Mouse (Mus musculus) embryonic facial prominence, embryonic 14.5 days (tissue): Measurements from ENCODE around the gene Adcy5. TPM values are rescaled to one million over a fixed set of nuclear protein-coding genes. Genes with fewer than 3 reads are reported as not detected.
A peak's percentile ranks its signal among the peaks of the same experiment; 100 is the strongest.

Experiments
- ATAC-seq: fragments of 200-750 bp; cut with Nextera tagmentation; 2 replicates; pipeline ENCODE4 v1.8.0; 2017; ENCODE audit warnings: low read depth, moderate number of reproducible peaks, moderate TSS enrichment
- DNase-seq: peaks from one replicate; pipeline ENCODE4 v3.0.0-alpha.2; 2015; ENCODE audit warnings: low spot score
- H3K27ac ChIP-seq: fragments of 300-500 bp; sonication (generic); replicated peaks from 2 replicates; pipeline ENCODE4 v1.5.1; 2014; ENCODE audit warnings: low read depth, mild to moderate bottlenecking, low read length, moderate library complexity
- H3K27me3 ChIP-seq: fragments of 300-500 bp; sonication (generic); replicated peaks from 2 replicates; pipeline ENCODE4 v1.6.1; 2014; ENCODE audit warnings: low read length; ENCODE audit not compliant: control insufficient read depth, insufficient read depth
- H3K36me3 ChIP-seq: fragments of 300-500 bp; sonication (generic); 2 replicates; pipeline ENCODE4 v1.6.1; 2014; ENCODE audit warnings: low read length, mixed read lengths; ENCODE audit not compliant: control insufficient read depth, insufficient read depth
- H3K4me1 ChIP-seq: fragments of 300-500 bp; sonication (generic); 2 replicates; pipeline ENCODE4 v1.6.1; 2014; ENCODE audit warnings: antibody characterized with exemption, low read length; ENCODE audit not compliant: control insufficient read depth, insufficient read depth
- H3K4me2 ChIP-seq: fragments of 300-500 bp; sonication (generic); 2 replicates; pipeline ENCODE4 v1.6.1; 2014; ENCODE audit warnings: low read depth, mild to moderate bottlenecking, low read length, moderate library complexity, mixed read lengths
- H3K4me3 ChIP-seq: fragments of 300-500 bp; sonication (generic); 2 replicates; pipeline ENCODE4 v1.5.1; 2014; ENCODE audit warnings: low read depth, mild to moderate bottlenecking, low read length
- H3K9ac ChIP-seq: fragments of 300-500 bp; sonication (generic); 2 replicates; pipeline ENCODE4 v1.6.1; 2014; ENCODE audit warnings: low read depth, mild to moderate bottlenecking, low read length, moderate library complexity, mixed read lengths
- H3K9me3 ChIP-seq: fragments of 300-500 bp; sonication (generic); 2 replicates; pipeline ENCODE4 v1.6.1; 2016; ENCODE audit warnings: low read length; ENCODE audit not compliant: control insufficient read depth
- WGBS: fragments of 180-500 bp; shearing (Covaris S2); extraction: QIAGEN DNeasy Blood & Tissue Kit; methylation state at CpG from one replicate; pipeline ENCODE4 v1.1.7; 2014; 5-methylcytosine and 5-hydroxymethylcytosine counted together
- polyA plus RNA-seq: library from polyadenylated mRNA; unstranded; fragments of >200 nt; fragmentation: Nextera tagmentation; extraction: Ambion mirVana; gene quantifications from 2 replicates; pipeline ENCODE4 v1.2.1, GENCODE M21; 2014

Adcy5 gene
- polyA plus RNA-seq, 1 experiment from 2014 or later = 3.1 TPM

DNA sequence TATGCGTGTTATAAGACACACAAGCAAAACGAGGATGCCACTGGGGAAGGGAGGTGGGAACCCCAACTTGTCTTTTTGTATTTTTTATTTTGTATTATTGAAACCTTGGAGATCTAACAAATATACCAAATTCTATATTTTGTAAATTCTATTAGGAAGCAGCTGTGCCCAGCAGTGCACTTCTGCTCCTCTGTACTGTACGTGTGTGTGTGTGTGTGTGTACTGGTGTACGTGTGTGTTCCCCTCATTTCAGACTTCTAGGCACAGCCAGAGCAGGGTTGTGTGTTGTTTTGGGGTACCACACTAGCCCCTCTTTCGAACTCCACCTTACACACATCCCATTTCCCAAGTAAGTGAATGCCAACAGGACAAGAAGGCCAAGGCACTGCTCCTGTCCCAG lies 149.7 kb downstream of the Adcy5 start:
- Histone ChIP-seq H3K9ac (no peak overlapping the region), H3K4me3 (no peak overlapping the region), H3K27me3 (no peaks in the 10 kb centered on the region), H3K4me2 (no peak overlapping the region), H3K4me1 (no peaks in the 10 kb centered on the region), H3K9me3 (no peaks in the 10 kb centered on the region), H3K36me3 (peaks cover 21% of the 10 kb centered on the region; the same call in 1 of the 2 replicates), H3K27ac (no peak overlapping the region)
- DNase-seq (no peak), ATAC-seq (no peak)
- WGBS = 88% methylated on average over 5 of the region's 5 CpGs

DNA sequence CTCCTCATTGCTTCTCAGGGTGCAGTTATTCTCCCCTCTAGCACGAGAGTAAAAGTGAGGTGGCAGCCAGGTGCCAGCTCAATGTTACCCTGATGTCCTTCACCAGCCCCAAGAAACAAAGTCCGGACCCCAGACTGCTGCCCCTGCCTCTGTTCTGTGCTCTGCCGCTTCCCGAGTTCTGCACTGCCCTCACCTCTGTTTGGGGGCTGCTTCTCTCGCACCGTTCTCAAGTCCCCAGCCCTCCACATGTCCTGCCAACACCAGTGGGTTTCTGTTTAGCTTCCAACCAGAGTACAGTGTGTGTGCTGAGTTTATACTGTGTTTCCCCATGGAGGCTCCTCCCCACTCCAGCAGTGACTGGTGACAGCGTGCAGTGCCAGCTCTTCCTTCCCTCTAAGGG lies 150.5 kb downstream of the Adcy5 start:
- 81% methylated on average over 7 of the region's 7 CpGs for WGBS
- ATAC-seq = no peak
- Histone ChIP-seq H3K9ac (no peak overlapping the region), H3K9me3 (no peaks in the 10 kb centered on the region), H3K36me3 (peaks cover 21% of the 10 kb centered on the region; the same call in 1 of the 2 replicates), H3K27ac (no peak overlapping the region), H3K27me3 (no peaks in the 10 kb centered on the region), H3K4me2 (no peak overlapping the region), H3K4me1 (no peaks in the 10 kb centered on the region), H3K4me3 (no peak overlapping the region)
- no peak for DNase-seq

DNA sequence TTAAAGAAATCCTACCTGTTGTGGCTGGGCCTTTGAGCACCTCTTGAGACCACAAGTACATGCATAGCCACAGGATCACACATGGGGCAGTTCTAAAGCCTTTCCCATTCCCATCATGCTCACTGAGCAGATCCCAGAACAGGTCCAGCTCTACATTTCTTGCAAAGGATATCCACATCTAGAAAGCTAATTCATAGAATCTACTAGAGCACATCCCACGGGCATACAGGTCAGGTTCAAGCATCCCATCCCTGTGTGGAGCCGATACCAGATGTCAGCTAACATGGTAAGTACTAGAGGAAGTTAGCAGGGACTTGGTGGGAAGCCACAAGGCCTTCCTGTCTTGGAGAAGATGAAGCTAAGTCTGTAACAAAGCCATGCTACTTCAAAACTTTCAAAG lies 152.0 kb downstream of the Adcy5 start:
- no peaks in the 10 kb centered on the region for H3K4me1 ChIP-seq
- H3K27me3 ChIP-seq = no peaks in the 10 kb centered on the region
- H3K9me3 ChIP-seq = no peaks in the 10 kb centered on the region
- peaks cover 21% of the 10 kb centered on the region; the same call in 1 of the 2 replicates for H3K36me3 ChIP-seq
- no peak overlapping the region for H3K4me2 ChIP-seq
- 89% methylated on average over 2 of the region's 2 CpGs for WGBS
- H3K27ac ChIP-seq = no peak overlapping the region
- no peak overlapping the region for H3K9ac ChIP-seq
- no peak overlapping the region for H3K4me3 ChIP-seq
- no peak for ATAC-seq
- no peak for DNase-seq

DNA sequence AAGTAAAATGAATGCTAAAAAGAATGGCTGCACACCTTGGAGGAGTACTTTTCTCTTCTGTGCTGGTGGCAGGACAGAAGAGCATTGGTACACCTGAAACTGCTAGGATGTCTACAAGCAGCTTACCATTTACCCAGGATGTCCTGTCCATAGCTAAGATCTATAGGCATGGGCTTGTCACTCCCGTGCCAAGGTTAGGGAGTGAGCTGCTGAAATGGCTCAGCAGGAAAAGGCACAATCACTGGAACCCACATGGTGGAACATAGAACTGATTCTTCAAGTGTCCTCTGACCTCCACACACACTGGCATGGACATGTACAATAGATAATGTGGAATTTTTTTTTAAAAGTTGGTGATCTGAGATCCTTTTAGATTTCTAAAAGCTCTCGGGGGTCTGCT lies 152.7 kb downstream of the Adcy5 start:
- Histone ChIP-seq H3K4me3 (no peak overlapping the region), H3K9ac (no peak overlapping the region), H3K27me3 (no peaks in the 10 kb centered on the region), H3K36me3 (peaks cover 21% of the 10 kb centered on the region; the same call in 1 of the 2 replicates), H3K4me2 (no peak overlapping the region), H3K27ac (no peak overlapping the region), H3K9me3 (no peaks in the 10 kb centered on the region), H3K4me1 (no peaks in the 10 kb centered on the region)
- ATAC-seq (no peak), DNase-seq (no peak)
- 89% methylated on average over 2 of the region's 2 CpGs for WGBS

DNA sequence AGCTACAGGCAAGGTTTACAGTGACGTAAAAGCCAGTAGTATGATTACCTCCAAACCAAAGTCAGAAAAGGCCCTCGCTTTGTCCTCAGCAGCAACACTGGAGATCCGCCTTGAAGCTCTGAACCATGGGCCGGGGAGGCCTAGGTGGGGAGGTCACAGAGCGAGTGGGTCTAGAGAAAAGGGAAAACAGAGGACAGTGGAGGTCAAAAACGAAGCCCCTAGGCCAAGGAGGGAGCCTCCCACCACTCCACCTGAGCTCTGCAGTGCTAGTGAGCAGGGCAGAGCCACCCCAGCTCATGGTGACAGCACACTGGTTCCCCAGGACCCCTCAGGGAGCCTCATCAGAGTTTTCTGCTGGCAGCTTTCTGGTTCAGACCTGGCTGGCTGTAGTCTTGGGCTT lies 153.3 kb downstream of the Adcy5 start:
- Histone ChIP-seq H3K4me3 (no peak overlapping the region), H3K4me2 (no peak overlapping the region), H3K27ac (no peak overlapping the region), H3K27me3 (no peaks in the 10 kb centered on the region), H3K9ac (no peak overlapping the region), H3K9me3 (no peaks in the 10 kb centered on the region), H3K4me1 (no peaks in the 10 kb centered on the region), H3K36me3 (peaks cover 17% of the 10 kb centered on the region; the same call in 1 of the 2 replicates)
- WGBS = 87% methylated on average over 6 of the region's 6 CpGs
- DNase-seq (no peak), ATAC-seq (no peak)

DNA sequence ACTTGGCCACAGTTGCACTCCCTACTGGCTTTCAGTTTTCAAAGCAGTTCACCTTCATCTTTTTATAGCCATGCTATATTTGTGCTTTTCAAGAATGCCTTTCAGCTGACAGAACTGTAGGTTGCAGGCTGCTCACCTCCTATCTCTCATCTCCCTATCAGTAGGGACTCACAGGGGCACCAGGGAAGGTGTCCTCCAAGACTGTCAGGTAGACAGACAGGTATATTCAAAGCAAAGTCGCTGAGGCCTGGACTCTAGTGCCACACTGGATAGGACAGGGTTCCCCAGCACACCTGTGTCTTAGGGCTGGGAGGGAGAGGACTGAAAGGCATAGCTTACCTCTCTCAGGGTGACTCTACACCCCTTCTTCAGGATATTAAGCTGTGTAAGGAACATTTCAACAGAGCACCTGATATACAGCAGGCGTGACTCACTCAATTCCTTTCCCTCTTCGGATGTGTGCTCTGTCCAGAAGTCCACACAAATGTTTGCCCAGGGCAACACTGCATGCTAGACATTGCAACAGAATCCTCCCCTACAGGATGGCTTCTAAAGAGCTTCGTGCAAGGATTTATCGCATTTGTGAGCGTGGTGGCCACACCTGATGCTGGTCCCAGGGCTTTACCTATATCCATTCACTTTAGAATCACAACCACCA lies 153.9 kb downstream of the Adcy5 start:
- Histone ChIP-seq H3K36me3 (peaks cover 15% of the 10 kb centered on the region), H3K27me3 (no peaks in the 10 kb centered on the region), H3K9ac (no peak overlapping the region), H3K4me3 (no peak overlapping the region), H3K4me2 (no peak overlapping the region), H3K4me1 (no peaks in the 10 kb centered on the region), H3K27ac (no peak overlapping the region), H3K9me3 (no peaks in the 10 kb centered on the region)
- DNase-seq = no peak
- ATAC-seq = no peak
- WGBS = 92% methylated on average over 6 of the region's 6 CpGs

DNA sequence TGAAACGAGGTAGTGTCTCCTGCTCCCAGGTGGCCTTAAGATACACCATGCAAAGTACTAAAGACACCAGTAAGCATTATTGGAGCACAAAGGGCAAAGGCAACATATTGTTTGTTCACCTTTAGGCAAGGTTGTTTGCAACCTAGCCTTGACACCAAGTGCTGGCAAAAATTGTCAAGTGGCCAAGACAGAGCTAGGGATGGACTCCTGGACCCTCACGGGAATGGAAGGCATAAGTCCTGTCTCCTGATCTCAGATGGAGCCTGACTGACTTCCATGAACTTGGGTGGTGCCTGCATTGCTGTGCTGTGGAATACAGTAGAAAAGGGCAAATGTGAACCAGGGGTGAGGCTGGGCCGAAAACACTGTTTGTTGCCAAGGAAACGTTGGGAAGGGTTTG lies 155.0 kb downstream of the Adcy5 start:
- DNase-seq (no peak), ATAC-seq (no peak)
- Histone ChIP-seq H3K27me3 (no peaks in the 10 kb centered on the region), H3K36me3 (peaks cover 15% of the 10 kb centered on the region), H3K9me3 (no peaks in the 10 kb centered on the region), H3K9ac (no peak overlapping the region), H3K4me2 (no peak overlapping the region), H3K4me3 (no peak overlapping the region), H3K4me1 (no peaks in the 10 kb centered on the region), H3K27ac (no peak overlapping the region)
- 76% methylated on average over 4 of the region's 4 CpGs for WGBS

DNA sequence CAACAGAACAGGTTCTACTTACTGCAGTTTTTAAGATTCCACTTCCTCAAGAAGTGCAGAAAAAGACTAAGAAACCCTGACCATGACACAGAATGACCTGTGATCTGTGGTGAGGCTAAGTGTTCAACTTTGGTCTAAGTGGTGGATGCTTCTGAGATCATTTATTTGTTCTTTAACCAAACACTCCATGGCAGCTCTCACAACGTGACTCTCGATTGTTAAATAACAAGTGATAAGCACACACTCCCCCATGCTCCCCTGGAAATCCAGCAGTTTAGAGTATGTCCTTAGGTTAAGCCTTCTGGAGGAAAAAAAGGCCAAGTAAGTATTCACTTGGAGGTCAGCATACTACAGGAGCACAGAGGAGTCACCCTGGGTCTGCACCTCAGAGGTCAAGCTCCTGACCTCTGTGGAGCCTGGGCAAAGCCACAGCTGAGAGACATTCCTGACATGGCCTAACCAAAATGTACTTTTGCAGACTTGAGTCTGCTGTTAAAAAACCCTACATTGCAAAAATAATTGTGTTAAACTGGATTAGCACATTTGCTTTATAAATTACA lies 156.0 kb downstream of the Adcy5 start:
- Histone ChIP-seq H3K36me3 (peaks cover 13% of the 10 kb centered on the region), H3K9me3 (no peaks in the 10 kb centered on the region), H3K4me1 (no peaks in the 10 kb centered on the region), H3K9ac (no peak overlapping the region), H3K27ac (no peak overlapping the region), H3K27me3 (no peaks in the 10 kb centered on the region), H3K4me3 (no peak overlapping the region), H3K4me2 (no peak overlapping the region)
- WGBS = 43% methylated on average over 2 of the region's 2 CpGs
- no peak for ATAC-seq
- DNase-seq = no peak

DNA sequence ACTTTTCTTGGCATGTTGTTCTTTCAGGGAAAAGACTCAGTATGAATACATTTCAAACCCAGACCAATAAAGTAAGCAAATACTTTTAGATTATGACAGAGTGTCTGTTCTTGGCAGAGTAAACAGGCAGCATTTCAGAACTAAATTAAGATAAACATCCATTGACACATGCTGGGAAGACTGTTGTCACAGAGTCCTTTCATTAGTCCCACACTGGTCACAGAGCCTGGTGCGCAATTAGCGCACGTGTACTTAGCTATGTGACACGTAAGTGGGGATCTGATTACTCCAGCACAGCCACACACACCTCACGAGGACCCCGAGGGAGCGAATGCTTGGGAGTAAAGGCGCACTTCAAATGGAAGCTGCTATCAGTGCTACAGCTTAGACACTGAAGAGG lies 156.9 kb downstream of the Adcy5 start:
- Histone ChIP-seq H3K9ac (no peak overlapping the region), H3K36me3 (peaks cover 8% of the 10 kb centered on the region), H3K27me3 (no peaks in the 10 kb centered on the region), H3K4me3 (no peak overlapping the region), H3K9me3 (no peaks in the 10 kb centered on the region), H3K27ac (no peak overlapping the region), H3K4me1 (no peaks in the 10 kb centered on the region), H3K4me2 (no peak overlapping the region)
- DNase-seq (peak; percentile 6), ATAC-seq (no peak)
- WGBS = 61% methylated on average over 8 of the region's 8 CpGs
